Mouse (Mus musculus) forebrain, embryonic 15.5 days (tissue): ENCODE results near the gene Gpr156. TPM values are rescaled to one million over a fixed set of nuclear protein-coding genes. Genes with fewer than 3 reads are reported as not detected.

Experiments used
- polyA plus RNA-seq: library from polyadenylated mRNA; unstranded; fragments of >200 nt; fragmentation: Nextera tagmentation; extraction: Ambion mirVana; gene quantifications from 2 replicates; pipeline ENCODE4 v1.2.1, GENCODE M21; 2015

Gpr156 gene
- polyA plus RNA-seq, 1 experiment from 2014 or later = 5.3 TPM

Other genes starting within 250 kb of the Gpr156 start
- gene Fstl1, start 139.6 kb upstream of the Gpr156 start, polyA plus RNA-seq = 80.6 and 82.9 TPM in 2 replicates
- 0.15 TPM in 1 of 2 replicates, not detected in the other for gene Gm36028, start 55.4 kb upstream of the Gpr156 start, polyA plus RNA-seq
- gene Lrrc58, start 48.1 kb upstream of the Gpr156 start, polyA plus RNA-seq = 61.2 and 62.6 TPM in 2 replicates
- 163 TPM in 2 replicates for gene Gsk3b, start 172.5 kb downstream of the Gpr156 start, polyA plus RNA-seq